Mouse (Mus musculus) bone marrow, adult 2 months (tissue): Measurements from ENCODE around the gene Gm36864.

Experiments used
- CTCF ChIP-seq: fragments of 200-500 bp; IDR thresholded peaks from 2 replicates; pipeline ENCODE4 v1.5.1; 2011; ENCODE audit warnings: low read length, control low read depth; ENCODE audit not compliant: control insufficient read depth, insufficient read depth
- POLR2A ChIP-seq: fragments of 200-500 bp; IDR thresholded peaks from 2 replicates; pipeline ENCODE4 v1.6.1; 2011; ENCODE audit warnings: low read depth, mild to moderate bottlenecking, control low read depth, low read length, borderline replicate concordance; ENCODE audit not compliant: control insufficient read depth

- TF ChIP-seq CTCF (no peak), POLR2A (no peak)
Observed at GRCm38 (mm10) chr7:44268117-44268516, 32.1 kb downstream of the Gm36864 start.
